Mouse (Mus musculus) CH12.LX (cell line): ENCODE measurements around the gene Hoxb5. TPM values are rescaled to one million over a fixed set of nuclear protein-coding genes. Genes with fewer than 3 reads are reported as not detected.

ENCODE experiments used
- DNase-seq: peaks from one replicate; pipeline ENCODE4 v3.0.0-alpha.2; 2013; ENCODE audit errors: extremely low read depth
- H3K27ac ChIP-seq: 2 replicates; pipeline ENCODE4 v1.5.1; 2012; ENCODE audit warnings: low read depth, mild to moderate bottlenecking, control low read depth, moderate library complexity; ENCODE audit not compliant: insufficient read depth
- H3K27me3 ChIP-seq: replicated peaks from 2 replicates; pipeline ENCODE3; 2012; ENCODE audit warnings: inconsistent platforms
- H3K36me3 ChIP-seq, 2 experiments: replicated peaks in 1 of 2; 2 replicates each; pipeline versions ENCODE3 to v1.6.1; 2012; ENCODE audit warnings: inconsistent platforms in 1 of 2, low read length in 1 of 2, mild to moderate bottlenecking in 1 of 2, mixed read lengths in 1 of 2, moderate library complexity in 1 of 2; ENCODE audit not compliant: control insufficient read depth in 1 of 2, insufficient read depth in 1 of 2
- H3K4me1 ChIP-seq, 2 experiments: 2 replicates each; pipeline ENCODE4 v1.6.1; 2012; ENCODE audit warnings: inconsistent platforms in 1 of 2, moderate library complexity in 1 of 2; ENCODE audit not compliant: insufficient read depth in 2 of 2, control insufficient read depth in 1 of 2
- H3K4me2 ChIP-seq: 2 replicates; pipeline ENCODE4 v1.6.1; 2012; ENCODE audit warnings: low read depth, mild to moderate bottlenecking, control low read depth; ENCODE audit not compliant: poor library complexity, insufficient read depth, severe bottlenecking
- H3K4me3 ChIP-seq, 3 experiments: fragments of 150-350 bp in 1 of 3; sonication (generic) in 1 of 3; replicated peaks in 1 of 3; 2 replicates each; pipeline versions ENCODE3 to v1.5.1; 2011 to 2012; ENCODE audit warnings: low read depth in 2 of 3, low read length in 2 of 3, mild to moderate bottlenecking in 2 of 3, moderate library complexity in 2 of 3, control low read depth in 1 of 3, improper control_type of control experiment in 1 of 3, inconsistent platforms in 1 of 3, mixed read lengths in 1 of 3; ENCODE audit not compliant: poor library complexity in 1 of 3
- H3K79me2 ChIP-seq: replicated peaks from 2 replicates; pipeline ENCODE4 v1.6.1; 2012; ENCODE audit warnings: mild to moderate bottlenecking, moderate library complexity; ENCODE audit not compliant: control insufficient read depth, poor library complexity, insufficient read depth, severe bottlenecking; ENCODE audit errors: extremely low read depth
- H3K9ac ChIP-seq: 2 replicates; pipeline ENCODE4 v1.6.1; 2012; ENCODE audit warnings: low read depth, mild to moderate bottlenecking, control low read depth, moderate library complexity; ENCODE audit not compliant: insufficient read depth
- H3K9me3 ChIP-seq: replicated peaks from 2 replicates; pipeline ENCODE3; 2012; ENCODE audit warnings: low read length, inconsistent platforms, mixed read lengths
- CHD1 ChIP-seq: IDR thresholded peaks from 2 replicates; pipeline ENCODE4 v1.6.1; 2012; ENCODE audit warnings: low read depth, low read length, improper control_type of control experiment, inconsistent platforms
- EP300 ChIP-seq: IDR thresholded peaks from 2 replicates; pipeline ENCODE4 v1.6.1; 2011; ENCODE audit warnings: low read length, improper control_type of control experiment
- ETS1 ChIP-seq: conservative IDR thresholded peaks from 2 replicates; pipeline ENCODE4 v1.6.1; 2012; ENCODE audit warnings: low read depth, mild to moderate bottlenecking, inconsistent platforms, low read length, improper control_type of control experiment, moderate library complexity
- GABPA ChIP-seq: IDR thresholded peaks from 2 replicates; pipeline ENCODE4 v1.6.1; 2012; ENCODE audit warnings: low read depth, low read length, improper control_type of control experiment, inconsistent platforms; ENCODE audit not compliant: insufficient replicate concordance
- IRF4 ChIP-seq: IDR thresholded peaks from 2 replicates; pipeline ENCODE4 v1.6.1; 2014; ENCODE audit warnings: low read depth, mild to moderate bottlenecking, inconsistent platforms, low read length, improper control_type of control experiment
- JUND ChIP-seq: conservative IDR thresholded peaks from 2 replicates; pipeline ENCODE4 v1.6.1; 2011; ENCODE audit warnings: low read depth, low read length, improper control_type of control experiment
- KAT2A ChIP-seq: IDR thresholded peaks from 2 replicates; pipeline ENCODE4 v1.6.1; 2012; ENCODE audit warnings: low read length, improper control_type of control experiment, inconsistent platforms; ENCODE audit not compliant: insufficient replicate concordance
- MAZ ChIP-seq: IDR thresholded peaks from 2 replicates; pipeline ENCODE4 v1.6.1; 2012; ENCODE audit warnings: low read depth, mild to moderate bottlenecking, inconsistent platforms, low read length, improper control_type of control experiment, moderate library complexity
- MXI1 ChIP-seq: IDR thresholded peaks from 2 replicates; pipeline ENCODE4 v1.6.1; 2011; ENCODE audit warnings: mild to moderate bottlenecking, low read depth, low read length, improper control_type of control experiment
- MYC ChIP-seq: IDR thresholded peaks from 2 replicates; pipeline ENCODE4 v1.6.1; 2011; ENCODE audit warnings: low read depth, mild to moderate bottlenecking, improper control_type of control experiment, low read length
- PAX5 ChIP-seq: IDR thresholded peaks from 2 replicates; pipeline ENCODE4 v1.6.1; 2012; ENCODE audit warnings: low read length, inconsistent platforms, mixed read lengths
- RCOR1 ChIP-seq: conservative IDR thresholded peaks from 2 replicates; pipeline ENCODE4 v1.6.1; 2012; ENCODE audit warnings: low read depth, mild to moderate bottlenecking, inconsistent platforms, low read length, improper control_type of control experiment
- USF1 ChIP-seq: IDR thresholded peaks from 2 replicates; pipeline ENCODE4 v1.6.1; 2014; ENCODE audit warnings: low read depth, mild to moderate bottlenecking, inconsistent platforms, low read length, improper control_type of control experiment
- USF2 ChIP-seq: conservative IDR thresholded peaks from 2 replicates; pipeline ENCODE4 v1.6.1; 2011; ENCODE audit warnings: low read depth, low read length, improper control_type of control experiment
- ZC3H11A ChIP-seq: IDR thresholded peaks from 2 replicates; pipeline ENCODE4 v1.6.1; 2012; ENCODE audit warnings: low read depth, mild to moderate bottlenecking, inconsistent platforms, low read length, improper control_type of control experiment
- dilution Hi-C: fragments of 300-500 bp; cut with MboI; formaldehyde crosslinking; loops from 2 replicates; pipeline ENCODE4 v1.14.3; 2020; ENCODE audit warnings: low sequenced_read_pairs; ENCODE audit not compliant: extremely low pct_unique_long_range_greater_than_20kb, extremely low pct_ligation_motif_present
- in situ Hi-C: fragments of 300-500 bp; cut with MboI; formaldehyde crosslinking; loops from 3 replicates; pipeline ENCODE4 v1.14.3; 2019; ENCODE audit warnings: low sequenced_read_pairs, low pct_ligation_motif_present, low pct_unique_long_range_greater_than_20kb, mixed read lengths
- polyA plus RNA-seq: library from polyadenylated mRNA; unstranded; fragments of >175 nt; gene quantifications from 2 replicates; pipeline ENCODE4 v1.2.1, GENCODE M21; 2012; ENCODE audit warnings: low read depth; ENCODE audit not compliant: insufficient read length
- total RNA-seq, 2 experiments: library from RNA; depleted of rRNA; stranded (reverse); fragments of 300-350 nt in 1 of 2; fragments of >200 nt in 1 of 2; gene quantifications; 2 replicates each; pipeline ENCODE4 v1.2.3; 2012 to 2014

Gene Hoxb5
- total and polyA plus RNA-seq, 3 experiments, result 0.08 to 0.13 TPM; not detected in 1

DNA sequence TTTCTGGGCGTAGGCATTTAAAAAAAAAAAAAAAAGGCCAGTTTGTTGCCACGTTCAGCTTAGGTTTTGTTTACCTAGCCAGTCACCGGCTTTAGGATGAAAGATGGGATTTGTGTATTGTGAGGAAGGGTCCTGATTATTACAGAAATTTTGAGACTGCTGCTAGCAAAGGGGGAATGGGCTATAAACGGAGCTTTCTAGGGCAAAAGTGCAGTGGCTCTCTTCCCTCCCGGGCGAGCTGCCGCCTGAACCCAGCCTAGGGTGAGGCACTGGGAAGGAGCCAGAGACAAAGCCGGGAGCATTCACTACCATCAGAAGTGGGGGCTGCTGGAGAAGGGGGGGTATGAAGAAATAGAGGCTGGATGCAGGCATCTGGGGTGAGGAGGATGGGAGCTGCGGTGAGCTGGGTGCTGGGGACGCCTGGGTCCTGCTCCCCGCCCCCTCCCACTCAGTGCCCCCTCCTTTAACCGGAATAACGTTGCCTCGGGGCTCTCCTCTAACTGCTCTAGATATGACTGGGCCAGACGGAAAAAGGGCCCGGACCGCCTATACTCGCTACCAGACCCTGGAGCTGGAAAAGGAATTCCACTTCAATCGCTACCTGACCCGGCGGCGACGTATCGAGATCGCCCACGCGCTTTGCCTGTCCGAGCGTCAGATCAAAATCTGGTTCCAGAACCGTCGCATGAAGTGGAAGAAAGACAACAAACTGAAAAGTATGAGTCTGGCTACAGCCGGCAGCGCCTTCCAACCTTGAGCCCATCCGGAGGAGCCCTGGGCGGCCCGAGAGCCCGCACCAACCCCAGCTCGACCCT is 1.5 kb downstream of the Hoxb5 start:
- no peaks in the 10 kb centered on the region for H3K79me2 ChIP-seq
- TF ChIP-seq JUND (no peak), PAX5 (no peak), MXI1 (no peak), IRF4 (no peak), ZC3H11A (no peak), MAZ (no peak), MYC (no peak), KAT2A (no peak), EP300 (no peak), RCOR1 (no peak), USF2 (no peak), USF1 (no peak), CHD1 (no peak)
- TF ChIP-seq, all 38 proteins: peak for 0
- Histone ChIP-seq H3K9me3 (peaks cover 26% of the 10 kb centered on the region), H3K4me3 (no peak overlapping the region), H3K4me1 (peaks cover 0 to 7% of the 10 kb centered on the region in 2 experiments; a peak in 2 of 4 replicates), H3K27ac (no peak overlapping the region), H3K9ac (no peak overlapping the region), H3K27me3 (peaks cover 66% of the 10 kb centered on the region), H3K36me3 (no peaks in the 10 kb centered on the region), H3K4me2 (no peak overlapping the region)
- no peak for DNase-seq
- dilution Hi-C loops (no loop called here), in situ Hi-C loops (loop anchor here (25.0 kb wide), 1 partner anchor 233 kb away; no protein-coding TSS in a partner anchor)

DNA sequence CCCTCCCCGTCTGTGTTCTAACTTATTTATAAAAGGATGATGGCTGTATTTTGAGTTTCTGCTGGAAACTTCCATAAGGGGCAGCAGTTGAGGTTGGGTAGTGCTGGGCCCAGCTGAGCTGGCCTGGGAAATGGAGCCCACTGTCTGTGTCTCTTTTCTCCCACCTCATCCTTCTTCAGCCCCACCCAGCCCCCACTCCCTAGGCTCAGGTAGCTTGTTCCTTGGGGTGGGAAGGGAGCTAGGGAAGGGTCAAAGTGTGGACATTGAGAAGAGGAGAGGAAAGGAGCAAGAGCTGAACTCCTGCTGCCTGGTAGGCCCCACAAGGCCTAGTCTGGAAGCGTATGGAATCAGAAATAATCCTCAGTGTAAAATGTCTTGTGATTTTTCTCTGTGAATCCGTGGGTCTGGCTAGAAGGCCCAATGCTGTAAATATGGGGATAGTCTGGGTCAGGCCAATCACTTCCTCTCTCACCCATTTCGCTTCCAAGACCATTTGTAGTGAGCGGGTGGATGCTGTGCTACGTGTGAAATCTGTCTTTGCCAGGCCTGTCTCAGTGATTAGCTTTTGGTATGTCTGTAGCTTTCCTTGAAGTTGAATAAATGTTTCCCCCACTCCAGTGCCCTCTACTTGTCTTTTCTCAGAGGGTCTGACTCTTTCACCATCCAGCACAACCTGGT is 2.5 kb downstream of the Hoxb5 start:
- H3K79me2 ChIP-seq, result no peaks in the 10 kb centered on the region
- in situ Hi-C loops (loop anchor here (25.0 kb wide), 1 partner anchor 232 kb away; no protein-coding TSS in a partner anchor), dilution Hi-C loops (no loop called here)
- peaks cover 72% of the 10 kb centered on the region for H3K27me3 ChIP-seq
- no peaks in the 10 kb centered on the region for H3K36me3 ChIP-seq
- no peak for DNase-seq
- peaks cover 22% of the 10 kb centered on the region for H3K9me3 ChIP-seq
- H3K27ac ChIP-seq, result no peak overlapping the region
- TF ChIP-seq GABPA (no peak), USF2 (no peak), ETS1 (no peak)
- H3K9ac ChIP-seq, result no peak overlapping the region
- peaks cover 0 to 10% of the 10 kb centered on the region in 2 experiments; a peak in 2 of 4 replicates for H3K4me1 ChIP-seq
- no peak overlapping the region for H3K4me2 ChIP-seq
- no peak overlapping the region for H3K4me3 ChIP-seq
